Mouse (Mus musculus): Measurements from ENCODE around the gene Leng9. TPM values are rescaled to one million over a fixed set of nuclear protein-coding genes. Genes with fewer than 3 reads are reported as not detected.
"Not testable (repeated sequence)": the region's sequence is repeated elsewhere in the genome, so short reads cannot be mapped to it uniquely, and the experiment has no call there.

Leng9 gene
- total and polyA plus RNA-seq, 2 experiments from 2014 or later = 4.7 to 4.9 TPM

DNA sequence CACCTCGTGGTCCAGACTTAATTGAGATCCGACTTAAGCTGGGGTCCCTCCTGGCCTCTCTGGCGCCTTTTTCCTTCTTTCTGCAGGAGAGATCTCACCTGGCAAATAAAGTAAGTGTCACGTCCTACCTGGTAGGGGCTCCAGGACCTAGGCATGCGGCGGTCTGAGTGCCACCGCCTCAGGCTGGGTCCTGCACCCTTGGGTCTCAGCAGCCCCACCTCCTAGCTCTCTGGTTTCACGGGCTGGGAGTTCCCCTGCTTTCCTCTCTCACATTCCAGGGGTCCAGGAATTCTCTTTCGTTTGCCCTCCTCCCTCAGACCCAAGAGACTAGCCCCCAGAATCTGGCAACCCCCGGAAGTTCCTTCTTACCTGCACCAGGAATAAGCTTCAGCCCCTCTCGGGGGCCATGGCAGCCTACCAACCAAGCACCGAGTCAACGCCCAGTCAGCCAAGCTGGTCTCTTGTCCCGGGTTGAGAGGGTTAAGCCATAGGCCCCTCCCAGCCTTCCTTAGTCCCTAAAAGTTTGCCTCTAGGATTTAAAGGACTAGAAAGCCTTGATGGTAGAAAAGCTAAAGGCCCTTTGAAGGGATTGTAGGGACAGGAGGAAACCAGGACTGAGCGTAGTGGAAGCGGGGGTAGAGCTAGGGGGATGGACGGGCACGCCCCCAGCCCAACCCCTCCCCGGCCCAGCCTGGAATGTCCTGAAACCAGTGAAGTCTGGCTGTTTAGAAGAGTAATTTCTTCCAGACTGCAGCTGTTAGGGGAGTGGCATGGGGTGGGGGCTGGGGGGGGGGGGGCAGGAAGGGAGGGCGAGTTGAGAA is 14.1 kb upstream of the Leng9 start, which contains the start of gene Cdc42ep5:
TSS of gene Cdc42ep5 (minus strand) at position 771 of the 821 bp plus-strand sequence.
- Histone ChIP-seq H3K36me3 (ENCODE audit: insufficient read depth, low read length) (no peaks in the 10 kb centered on the region), H3K4me2 (ENCODE audit: low read depth, low read length, poor library complexity, severe bottlenecking) (peak within 1 kb of the TSS; percentile 49), H3K4me1 (ENCODE audit: insufficient read depth, low read length) (no peaks in the 10 kb centered on the region), H3K9me3 (ENCODE audit: low read length) (no peaks in the 10 kb centered on the region), H3K27me3 (ENCODE audit: insufficient read depth, low read length) (no peaks in the 10 kb centered on the region), H3K4me3 (ENCODE audit: low read depth, low read length) (peak within 1 kb of the TSS; percentile 28), H3K9ac (replicated peaks; ENCODE audit: low read length, poor library complexity, severe bottlenecking) (no peak within 1 kb of the TSS), H3K27ac (ENCODE audit: low read depth, low read length) (no peak within 1 kb of the TSS)
- DNase-seq (ENCODE audit: low spot score) (peak; percentile 16), ATAC-seq (ENCODE audit: low FRiP score) (peak; percentile 58; the same call in 1 of the 2 replicates)
- 2% methylated on average over 18 of the region's 20 CpGs for WGBS
- TF ChIP-seq CTCF (IDR thresholded peaks at IDR 0.05) = no peak

DNA sequence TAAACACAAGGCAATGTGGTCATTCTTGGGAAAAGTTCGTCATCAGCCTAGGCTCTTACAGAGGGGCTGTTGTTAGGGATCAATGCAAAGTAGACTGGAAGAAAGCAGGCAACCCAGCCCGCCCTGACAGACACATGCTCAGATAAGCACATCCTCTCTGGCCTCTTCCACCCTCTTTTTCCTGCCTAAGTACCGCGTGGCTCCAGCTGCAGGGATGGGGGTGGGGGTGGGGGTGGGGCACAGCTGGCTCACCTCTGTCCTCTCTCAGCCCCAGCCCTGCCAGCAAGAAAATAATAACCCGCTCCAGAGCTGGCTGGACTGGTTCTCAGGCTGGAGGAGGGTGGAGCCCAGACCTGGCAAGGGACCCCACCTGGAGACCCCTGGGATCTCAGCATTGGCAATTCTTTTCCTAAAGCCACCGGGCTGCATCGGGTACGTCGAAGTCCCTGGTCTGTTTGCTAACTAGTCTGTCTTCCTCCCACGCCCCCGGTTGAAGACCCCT is 13.4 kb upstream of the Leng9 start:
- TF ChIP-seq CTCF (IDR thresholded peaks at IDR 0.05) = no peak
- DNase-seq (ENCODE audit: low spot score) (no peak), ATAC-seq (ENCODE audit: low FRiP score) (no peak)
- Histone ChIP-seq H3K9ac (replicated peaks; ENCODE audit: low read length, poor library complexity, severe bottlenecking) (no peak overlapping the region), H3K4me3 (ENCODE audit: low read depth, low read length) (peak overlapping the region; percentile 28), H3K4me2 (ENCODE audit: low read depth, low read length, poor library complexity, severe bottlenecking) (peak overlapping the region; percentile 49), H3K4me1 (ENCODE audit: insufficient read depth, low read length) (no peaks in the 10 kb centered on the region), H3K27me3 (ENCODE audit: insufficient read depth, low read length) (no peaks in the 10 kb centered on the region), H3K27ac (ENCODE audit: low read depth, low read length) (no peak overlapping the region), H3K36me3 (ENCODE audit: insufficient read depth, low read length) (no peaks in the 10 kb centered on the region), H3K9me3 (ENCODE audit: low read length) (no peaks in the 10 kb centered on the region)
- WGBS = 3% methylated on average over 11 of the region's 11 CpGs

DNA sequence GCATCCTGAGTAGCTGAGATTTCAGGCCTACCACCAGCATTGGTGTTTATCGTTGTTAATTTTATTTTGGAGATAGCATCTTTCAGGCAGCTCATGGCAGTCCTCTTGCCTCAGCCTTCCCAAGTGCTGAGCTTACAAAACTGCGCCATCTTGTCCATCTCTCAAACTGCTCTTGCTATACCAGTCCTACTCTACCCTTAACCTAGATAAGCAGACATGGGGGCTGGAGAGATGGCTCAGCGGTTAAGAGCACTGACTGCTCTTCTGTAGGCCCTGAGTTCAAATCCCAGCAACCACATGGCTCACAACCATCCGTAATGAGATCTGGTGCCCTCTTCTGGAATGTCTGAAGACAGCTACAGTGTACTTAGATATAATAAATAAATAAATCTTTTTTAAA is 11.4 kb upstream of the Leng9 start:
- not testable (repeated sequence) for H3K9ac ChIP-seq (replicated peaks; ENCODE audit: low read length, poor library complexity, severe bottlenecking); H3K4me2 ChIP-seq (ENCODE audit: low read depth, low read length, poor library complexity, severe bottlenecking); H3K27me3 ChIP-seq (ENCODE audit: insufficient read depth, low read length); DNase-seq (ENCODE audit: low spot score); H3K9me3 ChIP-seq (ENCODE audit: low read length); H3K4me1 ChIP-seq (ENCODE audit: insufficient read depth, low read length); H3K4me3 ChIP-seq (ENCODE audit: low read depth, low read length); ATAC-seq (ENCODE audit: low FRiP score); H3K36me3 ChIP-seq (ENCODE audit: insufficient read depth, low read length); H3K27ac ChIP-seq (ENCODE audit: low read depth, low read length)
- TF ChIP-seq CTCF (IDR thresholded peaks at IDR 0.05) = 0 out of 2 replicates have a peak, but pooled peaks have one; percentile 14
- 91% methylated on average over 4 of the region's 4 CpGs for WGBS

DNA sequence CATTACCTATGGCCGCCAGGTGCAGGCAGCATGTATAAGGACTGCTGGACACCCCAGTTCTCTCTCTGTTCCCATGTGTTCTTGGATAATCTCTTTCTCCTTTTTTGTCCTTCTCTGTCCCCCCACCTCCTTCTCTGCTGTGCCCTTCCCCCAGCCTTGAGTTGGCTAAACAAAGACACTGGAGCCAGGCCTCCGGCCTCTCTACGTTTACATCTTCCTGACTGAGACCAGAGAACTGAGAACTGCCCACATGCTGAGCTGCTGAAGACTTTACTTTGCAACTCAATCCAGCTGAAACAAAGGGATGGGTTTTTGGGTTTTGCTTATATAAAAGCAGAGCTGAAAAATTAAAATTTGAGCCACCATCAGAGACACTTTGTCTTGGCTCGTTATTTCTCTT is 4.8 kb upstream of the Leng9 start:
- no peak overlapping the region for H3K27ac ChIP-seq (ENCODE audit: low read depth, low read length)
- ATAC-seq (ENCODE audit: low FRiP score) (no peak), DNase-seq (ENCODE audit: low spot score) (no peak)
- no peak overlapping the region for H3K4me2 ChIP-seq (ENCODE audit: low read depth, low read length, poor library complexity, severe bottlenecking)
- H3K9ac ChIP-seq (replicated peaks; ENCODE audit: low read length, poor library complexity, severe bottlenecking) = no peak overlapping the region
- no peaks in the 10 kb centered on the region for H3K9me3 ChIP-seq (ENCODE audit: low read length)
- no peaks in the 10 kb centered on the region for H3K36me3 ChIP-seq (ENCODE audit: insufficient read depth, low read length)
- WGBS = 39% methylated on average over 4 of the region's 4 CpGs
- no peak for TF ChIP-seq CTCF (IDR thresholded peaks at IDR 0.05)
- H3K4me3 ChIP-seq (ENCODE audit: low read depth, low read length) = no peak overlapping the region
- no peaks in the 10 kb centered on the region for H3K4me1 ChIP-seq (ENCODE audit: insufficient read depth, low read length)
- peaks cover 5% of the 10 kb centered on the region; the same call in 1 of the 2 replicates for H3K27me3 ChIP-seq (ENCODE audit: insufficient read depth, low read length)

DNA sequence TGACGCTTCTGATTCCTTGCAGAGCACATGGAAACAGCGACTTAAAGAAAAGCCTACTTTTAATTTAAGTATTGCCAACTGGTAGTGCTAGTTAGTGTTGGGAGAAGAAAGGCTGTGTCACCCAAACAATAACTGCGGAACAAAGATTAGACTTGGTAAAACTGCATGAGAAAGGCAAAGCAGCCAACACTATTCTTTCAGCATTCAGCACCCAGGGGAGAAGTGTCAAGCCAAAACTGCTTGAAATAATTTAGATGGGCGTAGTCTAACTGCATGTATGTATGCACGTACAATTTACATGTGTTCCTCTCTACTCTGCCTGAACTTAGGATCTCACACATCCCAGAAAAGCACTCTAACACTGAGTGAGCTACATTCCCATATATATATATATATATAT is 4.2 kb upstream of the Leng9 start:
- Histone ChIP-seq H3K9ac (replicated peaks; ENCODE audit: low read length, poor library complexity, severe bottlenecking) (no peak overlapping the region), H3K4me1 (ENCODE audit: insufficient read depth, low read length) (no peaks in the 10 kb centered on the region), H3K27ac (ENCODE audit: low read depth, low read length) (no peak overlapping the region), H3K9me3 (ENCODE audit: low read length) (no peaks in the 10 kb centered on the region), H3K36me3 (ENCODE audit: insufficient read depth, low read length) (no peaks in the 10 kb centered on the region), H3K4me2 (ENCODE audit: low read depth, low read length, poor library complexity, severe bottlenecking) (no peak overlapping the region), H3K27me3 (ENCODE audit: insufficient read depth, low read length) (peaks cover 5% of the 10 kb centered on the region; the same call in 1 of the 2 replicates), H3K4me3 (ENCODE audit: low read depth, low read length) (no peak overlapping the region)
- 72% methylated on average over 5 of the region's 5 CpGs for WGBS
- ATAC-seq (ENCODE audit: low FRiP score) = no peak
- TF ChIP-seq CTCF (IDR thresholded peaks at IDR 0.05) = no peak
- no peak for DNase-seq (ENCODE audit: low spot score)

DNA sequence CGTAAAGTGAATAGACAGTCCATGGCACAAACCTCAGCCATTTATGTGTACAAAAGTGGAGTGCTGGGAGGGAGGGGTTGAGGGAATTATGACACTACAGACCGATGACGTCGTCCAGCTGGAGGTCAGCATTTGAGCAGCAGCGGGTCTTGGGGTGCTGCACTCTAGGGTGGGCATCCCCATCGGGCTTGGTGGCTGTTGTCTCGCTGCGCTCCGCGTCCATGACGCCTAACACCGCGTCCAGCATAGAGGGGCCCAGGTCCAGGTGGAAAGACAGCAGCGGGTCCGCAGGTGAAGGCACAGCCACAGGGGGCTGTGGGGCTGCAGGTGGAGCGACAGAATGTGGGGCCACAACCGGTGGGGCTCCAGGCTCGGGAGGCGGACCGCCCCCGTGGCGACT is 1.1 kb upstream of the Leng9 start:
- Histone ChIP-seq H3K9ac (replicated peaks; ENCODE audit: low read length, poor library complexity, severe bottlenecking) (peak overlapping the region; percentile 39), H3K4me3 (ENCODE audit: low read depth, low read length) (peak overlapping the region; percentile 74), H3K27ac (ENCODE audit: low read depth, low read length) (no peak overlapping the region), H3K27me3 (ENCODE audit: insufficient read depth, low read length) (peaks cover 5% of the 10 kb centered on the region; the same call in 1 of the 2 replicates), H3K9me3 (ENCODE audit: low read length) (no peaks in the 10 kb centered on the region), H3K36me3 (ENCODE audit: insufficient read depth, low read length) (peaks cover 8% of the 10 kb centered on the region), H3K4me1 (ENCODE audit: insufficient read depth, low read length) (no peaks in the 10 kb centered on the region), H3K4me2 (ENCODE audit: low read depth, low read length, poor library complexity, severe bottlenecking) (peak overlapping the region; percentile 80)
- DNase-seq (ENCODE audit: low spot score) (no peak), ATAC-seq (ENCODE audit: low FRiP score) (peak; percentile 4; the same call in 1 of the 2 replicates)
- WGBS = 12% methylated on average over 22 of the region's 22 CpGs
- no peak for TF ChIP-seq CTCF (IDR thresholded peaks at IDR 0.05)

Data from midbrain, postnatal 0 days (tissue).